Mouse (Mus musculus): ENCODE data around the gene Mtrex. TPM values are rescaled to one million over a fixed set of nuclear protein-coding genes. Genes with fewer than 3 reads are reported as not detected.

Gene Mtrex
- polyA plus RNA-seq, 1 experiment from 2014 or later = 63.7 TPM

GRCm38 (mm10) chr13:112823911-112824648, 103.1 kb downstream of the Mtrex start:
- H3K9ac ChIP-seq (ENCODE audit: low read length) = no peak overlapping the region
- 69% methylated on average over 8 of the region's 8 CpGs for WGBS

GRCm38 (mm10) chr13:112823236-112823910, 103.8 kb downstream of the Mtrex start:
- H3K27me3 ChIP-seq (ENCODE audit: control insufficient read depth, insufficient read depth, low read length) = no peaks in the 10 kb centered on the region
- H3K4me2 ChIP-seq (ENCODE audit: low read depth, low read length) = no peak overlapping the region
- ATAC-seq (ENCODE audit: insufficient read depth, low FRiP score) = no peak
- no peak overlapping the region for H3K27ac ChIP-seq (ENCODE audit: low read length)
- H3K4me1 ChIP-seq (ENCODE audit: control insufficient read depth, insufficient read depth, low read length) = no peaks in the 10 kb centered on the region
- WGBS = 69% methylated on average over 6 of the region's 6 CpGs
- H3K36me3 ChIP-seq (ENCODE audit: control insufficient read depth, insufficient read depth, low read length) = no peaks in the 10 kb centered on the region
- H3K9me3 ChIP-seq (replicated peaks; ENCODE audit: control insufficient read depth, low read length) = no peaks in the 10 kb centered on the region
- no peak overlapping the region for H3K4me3 ChIP-seq (replicated peaks; ENCODE audit: low read length)
- H3K9ac ChIP-seq (ENCODE audit: low read length) = no peak overlapping the region

More at GRCm38 (mm10) chr13:112823911-112824648, 103.1 kb downstream of the Mtrex start:
- ATAC-seq (ENCODE audit: insufficient read depth, low FRiP score) = no peak
- H3K9me3 ChIP-seq (replicated peaks; ENCODE audit: control insufficient read depth, low read length) = no peaks in the 10 kb centered on the region
- H3K4me2 ChIP-seq (ENCODE audit: low read depth, low read length) = no peak overlapping the region
- H3K36me3 ChIP-seq (ENCODE audit: control insufficient read depth, insufficient read depth, low read length) = no peaks in the 10 kb centered on the region
- H3K27ac ChIP-seq (ENCODE audit: low read length) = no peak overlapping the region
- no peak overlapping the region for H3K4me3 ChIP-seq (replicated peaks; ENCODE audit: low read length)
- H3K27me3 ChIP-seq (ENCODE audit: control insufficient read depth, insufficient read depth, low read length) = no peaks in the 10 kb centered on the region
- no peaks in the 10 kb centered on the region for H3K4me1 ChIP-seq (ENCODE audit: control insufficient read depth, insufficient read depth, low read length)

GRCm38 (mm10) chr13:112822413-112822812, 104.8 kb downstream of the Mtrex start:
- H3K9ac ChIP-seq (ENCODE audit: low read length) = no peak overlapping the region
- no peaks in the 10 kb centered on the region for H3K36me3 ChIP-seq (ENCODE audit: control insufficient read depth, insufficient read depth, low read length)
- H3K9me3 ChIP-seq (replicated peaks; ENCODE audit: control insufficient read depth, low read length) = no peaks in the 10 kb centered on the region
- H3K27ac ChIP-seq (ENCODE audit: low read length) = no peak overlapping the region
- 57% methylated on average over 3 of the region's 3 CpGs for WGBS
- H3K4me3 ChIP-seq (replicated peaks; ENCODE audit: low read length) = no peak overlapping the region
- no peaks in the 10 kb centered on the region for H3K27me3 ChIP-seq (ENCODE audit: control insufficient read depth, insufficient read depth, low read length)
- H3K4me1 ChIP-seq (ENCODE audit: control insufficient read depth, insufficient read depth, low read length) = peaks cover 2% of the 10 kb centered on the region; the same call in 1 of the 2 replicates
- no peak for ATAC-seq (ENCODE audit: insufficient read depth, low FRiP score)
- no peak overlapping the region for H3K4me2 ChIP-seq (ENCODE audit: low read depth, low read length)

- no peak overlapping the region for H3K9ac ChIP-seq (ENCODE audit: low read length)
- H3K27me3 ChIP-seq (ENCODE audit: control insufficient read depth, insufficient read depth, low read length) = no peaks in the 10 kb centered on the region
- H3K4me3 ChIP-seq (replicated peaks; ENCODE audit: low read length) = no peak overlapping the region
- ATAC-seq (ENCODE audit: insufficient read depth, low FRiP score) = no peak
- no peaks in the 10 kb centered on the region for H3K9me3 ChIP-seq (replicated peaks; ENCODE audit: control insufficient read depth, low read length)
- peaks cover 3% of the 10 kb centered on the region; the same call in 1 of the 2 replicates for H3K4me1 ChIP-seq (ENCODE audit: control insufficient read depth, insufficient read depth, low read length)
- WGBS = 54% methylated on average over 3 of the region's 3 CpGs
- H3K36me3 ChIP-seq (ENCODE audit: control insufficient read depth, insufficient read depth, low read length) = no peaks in the 10 kb centered on the region
- no peak overlapping the region for H3K4me2 ChIP-seq (ENCODE audit: low read depth, low read length)
- no peak overlapping the region for H3K27ac ChIP-seq (ENCODE audit: low read length)
These were observed 109.1 kb downstream of the Mtrex start for GRCm38 (mm10) chr13:112818125-112818524.

Other genes with a start within 250 kb of the Mtrex start
- 117 and 120 TPM in 2 replicates for gene Plpp1, start 126.6 kb downstream of the Mtrex start, polyA plus RNA-seq (2015; fragmentation: Nextera tagmentation; extraction: Ambion mirVana)
- 12.6 and 16.9 TPM in 2 replicates for gene Dhx29, start 56 bp upstream of the Mtrex start, polyA plus RNA-seq (2015; fragmentation: Nextera tagmentation; extraction: Ambion mirVana)
- gene Ccno, start 60.4 kb upstream of the Mtrex start, polyA plus RNA-seq (2015; fragmentation: Nextera tagmentation; extraction: Ambion mirVana) = 0.63 and 0.97 TPM in 2 replicates
- gene Mcidas, start 66.4 kb upstream of the Mtrex start, polyA plus RNA-seq (2015; fragmentation: Nextera tagmentation; extraction: Ambion mirVana) = 0.21 and 0.30 TPM in 2 replicates
- 0.08 TPM in 1 of 2 replicates, not detected in the other for gene Cdc20b, start 107.7 kb upstream of the Mtrex start, polyA plus RNA-seq (2015; fragmentation: Nextera tagmentation; extraction: Ambion mirVana)
- 143 and 156 TPM in 2 replicates for gene Gpx8, start 119.0 kb upstream of the Mtrex start, polyA plus RNA-seq (2015; fragmentation: Nextera tagmentation; extraction: Ambion mirVana)
- 1.8 and 2.6 TPM in 2 replicates for gene Gzma, start 173.6 kb upstream of the Mtrex start, polyA plus RNA-seq (2015; fragmentation: Nextera tagmentation; extraction: Ambion mirVana)